Mouse (Mus musculus) heart, postnatal 36 days (tissue): ENCODE measurements around the gene Fstl4. TPM values are rescaled to one million over a fixed set of nuclear protein-coding genes. Genes with fewer than 3 reads are reported as not detected.
"Not testable (repeated sequence)": the region's sequence is repeated elsewhere in the genome, so short reads cannot be mapped to it uniquely, and the experiment has no call there.

Source experiments
- DNase-seq, 2 experiments: peaks; one replicate each; pipeline ENCODE4 v3.0.0; 2021 to 2022
- intact Hi-C: fragments of 180-260 bp; cut with DNase I; formaldehyde crosslinking; loops from one replicate; pipeline ENCODE4 v1.15.1; 2025
- total RNA-seq, 2 experiments: library from RNA; stranded (reverse); gene quantifications; 2 replicates each; pipeline ENCODE4 v1.2.3; 2021

The Fstl4 gene
- total RNA-seq, 2 experiments from 2014 or later, result 1.4 to 4.0 TPM

DNA sequence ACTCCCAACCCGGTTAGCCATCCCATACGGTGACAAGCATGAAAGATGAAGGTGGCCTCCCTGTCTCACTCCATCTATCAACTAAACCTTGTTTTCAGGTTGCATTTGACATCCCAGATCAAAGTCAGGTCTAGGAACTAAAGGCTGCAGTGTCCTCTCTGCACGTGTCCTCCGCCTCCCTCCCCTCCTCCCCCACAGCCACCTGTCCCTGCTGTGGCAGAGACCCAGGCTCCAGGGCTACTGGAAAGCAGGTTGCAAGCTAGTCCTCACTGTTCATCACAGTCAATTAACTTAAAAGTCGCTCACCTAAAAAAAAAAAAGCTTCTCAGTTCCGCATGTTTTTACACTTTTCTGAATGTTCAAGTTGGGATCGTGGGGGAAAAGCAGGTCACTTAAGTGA lies 313.2 kb downstream of the Fstl4 start:
- intact Hi-C loops, result no loop called here
- no peak for DNase-seq

DNA sequence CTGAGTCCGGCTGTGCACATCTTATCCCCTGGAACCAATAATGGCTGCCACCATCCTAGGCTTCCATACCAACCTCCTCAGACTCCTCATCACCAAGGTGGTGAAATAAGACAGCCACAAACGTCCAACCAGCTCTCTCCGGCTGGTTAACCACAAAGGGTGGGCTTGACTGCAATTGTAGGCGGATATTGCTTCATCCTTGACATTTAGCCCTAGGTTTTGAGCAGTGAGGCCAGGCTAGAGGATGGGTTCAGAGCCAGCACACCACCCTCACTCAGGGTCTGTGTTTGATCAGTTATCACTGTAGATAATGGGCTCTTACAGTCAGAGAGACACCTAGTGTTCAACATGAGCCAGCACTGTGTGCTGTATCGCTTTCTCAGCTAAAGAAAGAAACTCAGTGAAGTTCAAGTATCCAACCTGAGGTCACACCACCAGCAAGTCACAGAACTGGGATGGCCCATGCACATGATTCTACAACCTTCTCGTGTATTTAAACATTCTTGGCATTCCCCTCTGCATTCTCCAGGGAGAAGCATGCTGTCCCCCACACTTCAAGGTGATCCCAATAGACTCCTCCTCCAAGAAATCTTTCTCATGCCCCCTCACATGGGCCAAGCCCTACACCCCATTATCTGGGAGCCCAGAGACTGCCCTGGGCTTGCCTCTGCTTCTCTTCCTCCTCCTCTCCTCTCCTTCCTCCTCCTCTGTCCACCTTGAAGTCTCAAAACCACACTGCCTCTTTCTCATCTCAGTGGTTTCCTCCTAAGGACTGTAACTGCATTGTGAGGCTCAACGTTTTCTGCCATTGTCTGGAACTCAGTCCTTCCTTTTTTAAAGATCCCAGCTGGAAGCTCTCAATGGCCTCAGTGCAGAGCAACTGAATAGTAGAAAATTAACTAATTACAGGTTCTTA lies 314.2 kb downstream of the Fstl4 start:
- intact Hi-C loops, result no loop called here

DNA sequence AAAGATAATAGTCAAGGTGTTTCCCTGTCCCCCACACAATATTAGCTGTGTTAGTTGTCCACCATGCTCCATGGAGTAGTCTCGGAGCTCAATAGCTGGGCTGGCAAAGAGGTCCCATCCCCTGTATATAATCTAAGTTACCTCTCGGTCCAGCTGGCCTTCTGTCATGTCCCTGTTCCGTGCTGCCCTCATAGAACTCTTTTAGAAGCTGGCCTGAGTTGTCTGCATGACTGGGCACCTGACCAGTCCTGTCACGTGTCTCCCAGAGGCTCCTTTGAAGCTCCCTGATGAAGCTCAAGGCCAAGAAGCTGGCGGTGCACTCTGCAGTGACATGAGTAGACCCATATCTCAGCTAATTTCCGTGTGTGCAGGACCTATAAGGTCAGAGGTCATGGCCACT lies 316.9 kb downstream of the Fstl4 start:
- intact Hi-C loops, result no loop called here
- no peak for DNase-seq

More for the DNA sequence above, 314.2 kb downstream of the Fstl4 start:
- DNase-seq, result no peak

DNA sequence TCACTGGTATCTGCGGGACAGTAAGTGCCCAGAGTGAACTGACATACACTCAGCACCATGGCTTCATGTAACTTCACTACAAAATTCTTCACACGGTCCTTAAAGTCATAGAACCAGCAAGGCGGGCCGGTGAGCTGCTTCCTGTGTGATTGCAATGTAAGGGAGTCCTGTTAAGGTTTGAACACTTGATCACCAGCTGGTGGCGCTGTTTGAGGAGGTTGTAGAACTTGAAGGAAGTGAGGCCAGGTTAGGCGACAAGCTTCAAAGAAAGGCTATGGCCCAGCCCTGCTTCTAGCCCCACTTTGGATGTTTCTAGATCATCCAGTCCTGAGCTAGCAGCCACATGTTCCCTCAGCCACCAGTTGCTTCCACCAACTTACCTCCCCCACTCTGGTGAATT lies 320.9 kb downstream of the Fstl4 start:
- DNase-seq, result no peak
- intact Hi-C loops, result no loop called here

DNA sequence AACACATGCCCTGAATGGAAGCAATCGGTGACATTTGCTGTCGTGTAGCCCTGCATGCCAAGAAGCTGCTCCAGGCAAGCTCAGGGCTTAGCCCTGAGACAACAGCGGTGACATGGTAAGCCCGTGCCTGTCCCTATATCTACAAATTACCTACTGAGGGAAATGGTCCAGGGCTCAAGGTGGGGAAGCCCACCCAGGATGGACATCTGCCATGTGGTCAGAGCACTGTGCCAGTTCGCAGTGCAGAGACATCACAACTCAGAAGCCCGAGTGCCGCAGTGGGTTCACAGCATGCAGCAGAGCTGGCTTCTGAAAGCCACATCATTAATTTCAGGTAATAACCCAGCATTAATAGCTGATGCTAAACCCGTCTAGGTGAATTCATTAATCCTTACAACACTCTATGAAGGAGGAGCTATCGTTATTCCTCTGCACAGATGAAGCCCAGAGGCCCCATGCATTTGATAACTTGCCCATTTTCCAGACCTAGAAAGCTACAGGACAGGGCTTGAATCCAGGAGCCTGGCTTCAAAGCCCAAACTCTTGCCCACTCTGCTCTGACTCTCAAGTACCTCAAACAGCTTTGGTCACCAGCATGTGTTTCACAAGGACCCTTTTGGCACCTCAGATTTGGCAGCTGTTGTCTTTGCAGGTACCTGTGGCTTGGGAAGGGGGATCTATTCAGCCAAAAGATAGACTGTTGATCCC lies 321.6 kb downstream of the Fstl4 start:
- intact Hi-C loops, result no loop called here
- no peak for DNase-seq

DNA sequence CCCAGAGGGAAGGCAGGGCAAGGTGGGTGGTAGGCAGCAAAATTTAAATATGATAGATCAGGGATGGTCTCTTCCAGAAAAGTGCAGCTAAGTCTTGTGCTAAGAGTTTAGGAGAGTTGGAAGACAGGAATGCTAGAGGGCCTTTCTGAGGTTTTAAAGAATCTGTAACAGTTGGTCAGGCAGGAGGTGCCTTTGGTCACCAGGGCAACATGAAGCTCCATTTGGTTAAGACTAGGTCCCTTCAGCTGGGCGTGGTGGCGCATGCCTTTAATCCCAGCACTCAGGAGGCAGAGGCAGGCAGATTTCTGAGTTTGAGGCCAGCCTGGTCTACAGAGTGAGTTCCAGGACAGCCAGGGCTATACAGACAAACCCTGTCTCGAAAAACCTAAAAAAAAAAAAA lies 323.5 kb downstream of the Fstl4 start:
- DNase-seq, intact Hi-C loops: not testable (repeated sequence)

DNA sequence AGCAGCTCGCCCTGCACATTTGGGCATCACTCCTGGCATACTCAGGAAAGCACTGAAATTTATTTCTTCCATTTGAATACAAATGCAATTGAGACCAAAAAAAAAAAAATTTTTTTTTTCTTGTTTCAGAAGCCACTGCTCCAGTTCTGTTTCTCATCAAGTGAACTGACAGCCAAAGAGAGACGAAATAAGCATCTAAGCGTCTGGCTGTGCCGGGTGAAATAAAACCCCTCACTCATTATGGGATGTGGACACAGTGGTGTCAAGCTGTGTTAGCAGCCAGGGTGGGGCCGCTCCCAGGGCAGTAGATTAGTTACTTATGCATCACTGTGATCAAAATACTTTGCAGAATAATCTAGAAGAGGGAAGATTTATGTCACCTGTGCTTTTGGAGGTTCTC lies 327.2 kb downstream of the Fstl4 start:
- no peak for DNase-seq
- intact Hi-C loops, result no loop called here

DNA sequence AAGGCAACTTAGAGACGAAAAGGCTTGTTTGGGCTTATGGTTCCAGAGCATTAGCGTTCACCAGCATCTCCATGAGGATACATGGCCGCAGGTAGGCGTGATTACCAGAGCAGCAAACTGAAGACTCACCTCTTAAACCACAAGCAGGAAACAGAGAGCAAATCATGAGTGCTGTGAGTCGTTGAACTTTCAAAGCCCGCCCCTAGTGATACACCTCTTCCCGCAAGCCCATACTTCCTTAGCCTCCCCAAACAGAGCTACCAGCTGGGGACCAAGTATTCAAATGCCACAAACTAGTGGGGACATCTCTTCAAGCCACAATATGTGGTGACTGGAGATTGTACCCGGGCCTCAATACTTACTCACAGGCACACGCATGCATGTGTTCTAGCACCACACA lies 332.4 kb downstream of the Fstl4 start:
- intact Hi-C loops, result no loop called here
- no peak for DNase-seq

DNA sequence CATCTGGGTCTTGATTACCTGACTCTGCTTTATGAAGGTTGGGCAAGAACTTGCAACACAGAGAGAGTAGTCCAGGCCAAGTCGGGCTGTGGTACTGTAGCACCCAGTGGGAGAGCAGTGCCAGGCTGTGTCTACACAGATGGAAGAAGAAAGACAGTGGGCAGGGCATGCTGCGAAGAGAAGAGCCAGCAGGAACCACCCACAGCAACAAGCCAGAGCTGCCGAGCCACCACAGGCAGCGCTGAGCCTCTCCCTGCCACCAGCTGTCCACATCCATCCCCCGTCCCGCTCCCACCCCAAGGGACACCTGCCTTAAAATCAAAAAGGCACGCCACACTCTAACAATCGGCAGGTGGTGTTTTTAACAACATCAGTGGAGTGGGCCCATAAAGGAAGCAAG lies 332.9 kb downstream of the Fstl4 start:
- intact Hi-C loops, result no loop called here
- DNase-seq, result no peak

DNA sequence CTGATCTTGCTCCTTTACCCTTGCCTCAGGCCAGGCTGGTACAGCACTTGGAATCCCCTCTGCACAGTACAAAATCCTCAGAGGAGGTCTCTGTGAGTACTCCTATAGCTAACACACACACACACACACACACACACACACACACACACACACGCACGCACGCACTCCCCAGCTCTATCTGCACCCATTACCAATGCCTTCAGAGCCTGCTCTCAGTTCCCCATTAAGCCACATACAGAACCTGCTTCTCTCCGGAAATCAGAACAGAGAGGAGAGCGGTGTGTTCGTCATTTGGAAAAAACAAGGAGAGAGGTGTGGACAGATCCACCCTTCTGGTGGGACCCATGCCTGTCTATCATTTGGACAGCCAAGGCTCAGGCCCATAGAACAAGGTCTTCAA lies 333.4 kb downstream of the Fstl4 start:
- no peak for DNase-seq
- intact Hi-C loops, result no loop called here

DNA sequence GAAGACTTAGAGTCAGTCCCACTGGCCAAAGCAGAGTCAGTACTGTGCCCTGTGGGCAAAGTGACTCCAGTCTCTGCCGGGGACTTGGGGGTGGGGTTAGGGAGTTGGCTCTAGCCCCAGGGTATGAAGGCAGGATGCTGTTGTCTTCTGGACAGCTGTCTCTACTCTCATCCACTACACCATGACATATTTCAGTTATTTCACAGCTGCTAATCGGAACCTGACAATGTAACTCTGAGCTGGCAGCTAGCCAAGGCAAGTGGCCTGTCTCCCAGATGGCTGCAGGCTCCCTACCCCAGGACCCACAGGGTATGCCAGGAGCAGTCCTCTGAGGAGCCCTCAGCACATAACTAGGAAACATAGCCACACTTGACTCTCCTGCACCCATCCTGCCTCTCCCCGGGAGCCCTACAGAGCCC lies 334.4 kb downstream of the Fstl4 start:
- DNase-seq, result peak; percentile 13 to 16
- intact Hi-C loops, result no loop called here

DNA sequence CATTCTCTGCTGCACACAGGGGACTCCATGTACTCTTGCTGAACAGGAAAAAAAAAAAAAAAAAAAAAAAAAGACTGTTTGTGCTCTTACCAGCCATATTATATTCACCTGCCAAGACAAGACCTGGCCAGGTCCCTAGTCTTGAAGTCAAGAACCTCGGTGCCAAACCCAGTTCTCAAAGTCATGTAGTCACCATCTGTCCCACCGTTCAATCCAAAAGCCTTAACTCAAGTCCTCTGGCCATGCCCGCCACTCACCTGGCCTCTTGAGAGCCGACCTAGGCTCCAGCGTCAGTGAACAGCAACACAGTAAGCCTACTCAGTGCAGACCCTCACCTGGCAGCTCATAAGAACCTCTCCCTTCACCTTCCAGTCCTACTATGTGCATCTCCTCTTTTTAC lies 334.9 kb downstream of the Fstl4 start:
- intact Hi-C loops, result no loop called here
- DNase-seq, result no peak

DNA sequence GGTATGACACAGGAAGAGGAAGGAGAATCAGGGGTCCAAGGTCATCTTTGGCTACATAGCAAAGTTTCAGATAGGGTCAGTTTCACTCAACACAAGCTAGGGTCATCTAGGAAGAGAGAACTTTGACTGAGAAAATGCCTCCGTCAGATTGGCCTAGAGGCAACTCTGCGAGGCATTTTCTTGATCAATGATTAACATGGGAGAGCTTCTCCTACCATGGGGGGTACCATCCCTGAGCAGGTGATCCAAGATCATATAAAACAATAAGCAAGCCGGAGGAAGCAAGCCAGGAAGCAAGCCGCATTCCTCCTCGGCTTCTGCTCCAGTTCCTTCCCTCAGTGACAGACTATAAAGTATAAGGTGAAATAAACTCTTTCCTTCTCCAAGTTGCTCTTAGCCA lies 337.3 kb downstream of the Fstl4 start:
- intact Hi-C loops, result no loop called here

DNA sequence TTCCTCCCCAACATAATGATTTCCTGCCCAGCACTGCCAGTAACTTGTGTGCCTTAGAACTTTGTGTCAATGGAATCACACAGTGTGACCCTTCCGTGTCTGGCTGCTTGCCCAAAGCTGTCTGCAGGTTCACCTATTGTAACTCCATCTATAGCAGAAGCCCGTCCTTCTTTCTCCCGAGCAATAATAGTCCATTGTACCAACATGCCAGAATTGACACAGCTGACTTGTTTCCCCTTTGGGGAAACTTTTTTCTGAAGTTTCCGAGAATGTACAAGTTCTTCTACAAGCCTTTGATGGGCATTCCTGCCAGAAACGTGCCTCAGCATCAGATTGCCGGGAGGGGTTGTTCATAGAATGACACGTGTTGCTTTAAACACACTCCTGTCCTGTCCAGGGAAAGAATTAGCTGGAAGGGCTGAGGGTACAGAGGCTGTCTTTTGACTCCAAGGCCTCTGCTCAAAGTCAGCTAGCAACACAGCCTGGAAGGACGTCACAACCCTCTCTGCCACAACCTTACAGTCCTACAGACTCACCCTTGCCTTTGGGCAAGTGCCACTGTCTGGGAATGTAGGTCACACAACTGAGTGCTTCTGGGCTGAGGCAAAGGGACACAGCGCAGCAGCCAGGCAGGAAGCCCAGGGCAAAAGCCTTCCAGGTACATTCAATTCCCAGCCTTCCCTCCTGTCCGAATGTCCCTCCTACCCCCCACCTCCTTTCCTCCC lies 339.3 kb downstream of the Fstl4 start:
- intact Hi-C loops, result no loop called here
- peak; percentile 12 to 44 for DNase-seq

More for the DNA sequence above, 337.3 kb downstream of the Fstl4 start:
- no peak for DNase-seq

DNA sequence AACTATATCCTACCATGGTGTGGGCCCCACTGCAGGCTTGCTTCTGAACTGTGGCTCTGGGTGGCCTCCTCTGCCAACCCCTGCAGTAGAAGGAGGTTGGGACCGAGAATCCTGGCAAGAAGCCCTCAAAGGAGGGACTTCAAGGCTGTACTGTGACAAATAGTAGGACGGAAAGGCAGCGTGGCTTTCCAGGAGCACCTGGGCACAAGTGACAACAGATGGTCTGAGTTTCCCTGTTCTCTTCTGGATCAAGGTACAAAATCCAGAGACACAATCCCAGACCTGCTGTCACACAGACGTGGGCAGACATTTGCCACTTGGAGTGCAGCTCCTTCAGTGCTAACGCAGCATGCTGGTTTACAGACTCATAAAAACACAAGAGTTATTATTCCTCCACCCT lies 343.3 kb downstream of the Fstl4 start:
- DNase-seq, result no peak
- intact Hi-C loops, result no loop called here

DNA sequence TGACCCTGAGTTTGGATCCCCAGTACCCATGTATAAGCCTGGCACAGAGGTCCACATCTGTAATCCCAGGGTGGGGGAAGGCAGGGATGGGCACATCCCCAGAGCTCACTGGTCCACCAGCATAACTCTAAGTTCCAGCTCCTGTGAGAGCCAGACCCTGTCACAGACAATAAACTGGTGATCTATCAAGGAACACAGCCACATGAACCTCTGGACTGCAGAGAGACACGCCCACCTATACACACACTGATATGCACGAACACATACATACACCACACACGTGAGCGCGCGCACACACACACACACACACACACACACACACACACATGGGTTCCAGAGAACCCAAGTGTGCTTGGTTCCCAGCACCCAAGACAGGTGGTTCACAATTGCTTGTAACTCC lies 344.4 kb downstream of the Fstl4 start:
- DNase-seq, result no peak
- intact Hi-C loops, result no loop called here

DNA sequence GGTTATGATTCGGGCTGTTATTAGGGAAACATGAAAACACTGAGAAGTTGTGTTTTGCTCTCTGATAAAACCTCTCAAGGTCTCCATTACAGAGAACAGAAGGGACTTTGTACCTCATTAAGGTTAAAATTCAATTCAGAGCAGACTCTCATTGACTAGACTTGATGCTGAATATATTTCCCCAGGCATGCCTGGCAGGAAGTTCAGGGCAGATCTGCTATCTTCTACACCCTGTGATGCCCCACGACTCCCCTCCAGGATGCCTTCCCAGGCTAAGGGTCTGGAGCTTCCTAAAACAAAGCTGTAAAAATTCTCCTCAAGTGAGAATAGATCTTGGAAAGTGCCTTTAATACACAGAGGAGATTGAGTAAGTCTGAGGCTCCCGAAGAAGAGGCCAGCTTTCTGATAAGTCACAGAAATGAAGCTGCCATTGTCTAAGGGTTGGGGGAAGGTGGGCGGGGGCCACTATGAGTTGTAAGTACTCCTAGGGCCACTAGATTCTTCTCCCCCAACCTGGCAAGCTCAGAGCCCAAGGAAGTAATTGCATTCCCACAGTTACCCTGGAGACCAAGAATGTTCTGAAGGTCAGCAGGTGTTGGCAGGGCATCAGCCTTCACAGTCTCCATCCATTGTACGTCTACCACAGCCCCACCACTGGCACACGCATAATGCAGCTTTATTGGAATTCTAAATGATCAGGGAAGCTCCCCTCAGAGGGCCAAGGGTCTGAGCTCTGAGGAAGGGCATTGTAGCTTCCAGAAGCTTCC lies 345.4 kb downstream of the Fstl4 start:
- DNase-seq, result no peak

DNA sequence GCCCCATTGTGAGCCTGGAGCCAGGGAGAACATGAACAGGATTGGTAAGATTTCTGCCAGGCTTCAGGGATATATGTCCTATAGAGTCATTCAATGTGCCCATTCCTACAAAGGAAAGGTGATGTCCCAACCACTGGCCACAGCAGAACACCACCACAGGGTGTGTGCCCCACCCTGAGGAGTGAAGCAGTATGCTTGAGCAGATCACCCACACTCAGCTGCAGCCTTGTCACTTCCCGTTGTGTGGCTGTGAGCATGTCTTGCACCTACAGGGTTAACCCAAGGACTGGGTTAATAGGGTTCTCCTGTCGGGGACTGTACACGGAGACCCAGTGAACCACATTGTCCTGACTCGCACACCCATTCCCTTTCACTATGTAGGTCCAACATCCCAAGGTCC lies 351.3 kb downstream of the Fstl4 start:
- no peak for DNase-seq
- intact Hi-C loops, result no loop called here

More for the DNA sequence above, 345.4 kb downstream of the Fstl4 start:
- intact Hi-C loops, result no loop called here

DNA sequence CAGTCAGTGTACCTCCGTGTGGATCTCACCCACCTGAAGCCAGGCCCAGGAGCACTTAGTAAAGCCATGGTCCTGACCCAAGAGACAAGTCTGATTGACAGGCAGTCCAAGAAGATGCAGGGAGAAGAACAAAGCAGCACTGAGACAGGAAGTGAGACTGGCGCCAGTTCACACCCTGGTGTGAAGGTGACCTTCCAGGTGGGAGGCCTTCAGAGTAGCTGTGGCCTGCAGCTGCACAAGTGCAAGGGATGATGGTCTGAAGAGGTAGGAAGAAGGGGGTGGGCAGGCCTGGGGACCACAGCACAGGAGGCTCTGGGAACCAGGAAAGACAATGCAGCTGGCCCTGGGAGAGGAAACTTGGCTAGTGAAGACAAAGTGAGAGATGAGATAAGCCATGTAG lies 351.9 kb downstream of the Fstl4 start:
- DNase-seq, result no peak
- intact Hi-C loops, result no loop called here

DNA sequence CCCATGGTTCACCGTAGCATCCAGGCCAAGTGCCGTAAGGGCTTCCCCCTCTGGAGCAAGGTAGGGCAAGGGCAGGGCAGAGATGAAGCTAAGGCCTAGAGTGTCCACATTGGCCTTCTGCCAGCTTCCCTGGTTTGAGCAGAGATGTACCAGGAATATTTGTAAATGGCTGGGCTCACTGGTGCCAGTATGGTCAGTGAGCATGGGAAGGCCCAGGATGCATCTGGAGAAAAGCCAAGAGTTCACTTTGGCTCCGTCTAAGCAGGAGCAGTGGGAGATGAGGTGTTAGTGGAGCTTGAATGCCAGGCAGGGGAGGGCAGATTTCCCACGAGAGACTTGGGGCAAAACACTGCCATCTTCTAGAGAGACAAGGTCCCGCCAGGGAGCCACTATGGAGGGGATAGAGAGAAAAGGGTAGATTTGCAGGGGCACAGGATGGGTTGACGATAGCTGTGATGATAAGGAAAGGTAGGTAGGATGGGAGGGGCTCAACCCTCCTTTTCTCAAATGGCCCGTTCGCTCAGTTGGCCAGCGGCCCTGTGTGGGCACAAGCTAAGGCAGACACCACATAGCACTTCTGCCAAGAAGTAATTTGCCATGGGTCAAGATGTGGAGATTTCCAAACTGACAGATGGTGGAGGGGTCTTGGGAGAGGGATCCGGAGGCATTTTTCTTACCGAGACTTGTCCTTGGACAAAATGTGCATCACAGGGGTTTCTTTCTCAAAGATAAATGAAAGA lies 354.0 kb downstream of the Fstl4 start:
- DNase-seq, result no peak
- intact Hi-C loops, result no loop called here
